ENCODE assay signal across 8 mouse cellular contexts in the genomic region with DNA sequence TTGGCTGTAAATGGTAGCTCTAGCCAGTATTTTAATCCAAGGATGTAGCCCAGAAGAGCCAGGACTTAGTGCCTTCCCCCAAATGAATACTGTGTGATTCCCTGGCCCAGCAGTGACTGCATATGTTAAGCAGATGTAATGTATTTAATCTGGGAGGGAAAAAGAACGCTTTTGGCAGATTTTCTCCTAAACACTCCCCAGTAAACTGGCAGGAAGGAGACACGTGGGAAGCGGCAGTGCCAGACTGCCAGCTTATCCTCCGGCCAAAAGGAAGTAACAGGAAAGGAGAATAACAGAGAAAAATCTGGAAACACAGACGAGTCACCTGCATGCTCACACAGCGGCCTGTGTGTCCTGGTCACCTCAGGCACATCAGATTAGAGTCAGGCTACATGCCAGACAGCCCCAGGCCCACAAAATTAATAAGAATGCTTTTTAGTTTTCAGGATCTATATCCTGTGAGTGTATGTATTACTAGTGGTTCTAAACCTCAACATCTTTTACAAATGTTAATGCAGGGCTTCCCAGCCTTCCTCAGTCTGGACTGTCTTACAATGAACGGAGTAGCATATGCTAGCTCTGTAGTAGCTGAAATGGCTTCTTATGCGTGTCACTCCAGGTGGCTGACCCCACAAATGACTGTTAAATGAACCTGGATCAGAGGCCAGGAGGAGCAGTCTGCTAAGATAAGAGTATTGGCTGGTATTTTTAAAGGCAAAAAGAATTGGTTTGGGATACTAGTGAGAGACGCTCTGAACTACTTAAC.
DNase-seq lines count a peak whose midpoint lies in the region; ATAC-seq lines count a peak whose summit lies in the region.
"Had no signal": no experiment of that assay in that cellular context is flagged by ENCODE, and none has a peak within 500 bp of the region (broad histone marks: within the 10 kb centered on the region; RNA-seq: fewer than 3 reads in every experiment).

No protein-coding gene starts in this region.

- no peak overlapping the region for H3K4me3 ChIP-seq in midbrain, embryonic 16.5 days (ENCODE audit: low read depth, low read length)
- H3K4me3 ChIP-seq in midbrain, embryonic 10.5 days = no peak overlapping the region

- no peaks in the 10 kb centered on the region for H3K27me3 ChIP-seq in midbrain, embryonic 16.5 days (ENCODE audit: control insufficient read depth, insufficient read depth, low read depth, low read length)
- no peaks in the 10 kb centered on the region for H3K27me3 ChIP-seq in midbrain, embryonic 10.5 days (ENCODE audit: low read depth, poor library complexity, severe bottlenecking)

- H3K36me3 ChIP-seq in midbrain, embryonic 16.5 days (ENCODE audit: control insufficient read depth, insufficient read depth, low read length) = no peaks in the 10 kb centered on the region
- no peaks in the 10 kb centered on the region for H3K36me3 ChIP-seq in midbrain, embryonic 10.5 days

- no peaks in the 10 kb centered on the region for H3K4me1 ChIP-seq in midbrain, embryonic 16.5 days (ENCODE audit: control insufficient read depth, insufficient read depth, low read length)
- H3K4me1 ChIP-seq in midbrain, embryonic 10.5 days = no peaks in the 10 kb centered on the region

- no peak for DNase-seq in midbrain, embryonic 10.5 days (ENCODE audit: low spot score)
- DNase-seq in cerebellum, postnatal 36 days = peak; percentile 33 to 38
- peak; percentile 7 to 17 for DNase-seq in layer of hippocampus, postnatal 25 days (ENCODE audit: extremely low spot score in 1 of 2, low spot score in 1 of 2)
- peak; percentile 74 for DNase-seq in telencephalon, adult 2 months (ENCODE audit: low read depth, low spot score)
- DNase-seq in heart, postnatal 4 days = no peak
- no peak for DNase-seq in natural killer cell, adult 2 months (ENCODE audit: low spot score in 2 of 2)
- DNase-seq: liver had no signal

- 67% methylated on average over 9 of the region's 9 CpGs for WGBS in midbrain, embryonic 16.5 days
- WGBS in midbrain, embryonic 10.5 days = 82% methylated on average over 9 of the region's 9 CpGs

- no peak overlapping the region for H3K4me2 ChIP-seq in midbrain, embryonic 16.5 days (ENCODE audit: low read length)

- 0 out of 2 replicates have a peak, but pooled peaks have one; percentile 23 for ATAC-seq in midbrain, embryonic 16.5 days

- H3K9ac ChIP-seq in midbrain, embryonic 16.5 days (ENCODE audit: low read depth, low read length) = no peak overlapping the region

- H3K27ac ChIP-seq in midbrain, embryonic 16.5 days (ENCODE audit: low read length) = no peak overlapping the region
- no peak overlapping the region for H3K27ac ChIP-seq in midbrain, embryonic 10.5 days (replicated peaks)

- no peaks in the 10 kb centered on the region for H3K9me3 ChIP-seq in midbrain, embryonic 16.5 days (replicated peaks; ENCODE audit: control insufficient read depth, low read length, poor library complexity, severe bottlenecking)
- no peaks in the 10 kb centered on the region for H3K9me3 ChIP-seq in midbrain, embryonic 10.5 days (replicated peaks)

Comparison
In these comparisons a context has a peak if more than half of its experiments do, and no peak if none do; other contexts are left out.
1. DNase-seq: peak in cerebellum, postnatal 36 days (2 of 2), layer of hippocampus, postnatal 25 days (2 of 2) and telencephalon, adult 2 months (single experiment); none in midbrain, embryonic 10.5 days (single experiment), heart, postnatal 4 days (single experiment) and natural killer cell, adult 2 months (0 of 2).